Mouse (Mus musculus): Measurements from ENCODE around the gene Sirt4. TPM values are rescaled to one million over a fixed set of nuclear protein-coding genes. Genes with fewer than 3 reads are reported as not detected.
"Not testable (repeated sequence)": the region's sequence is repeated elsewhere in the genome, so short reads cannot be mapped to it uniquely, and the experiment has no call there.

Gene Sirt4
- polyA plus RNA-seq, 1 experiment from 2014 or later = 6.5 TPM

GRCm38 (mm10) chr5:115509321-115509761 is 24.8 kb upstream of the Sirt4 start:
- no peaks in the 10 kb centered on the region for H3K9me3 ChIP-seq (replicated peaks; ENCODE audit: control insufficient read depth, low read length)
- peak overlapping the region; percentile 56 for H3K27ac ChIP-seq (ENCODE audit: low read length)
- H3K9ac ChIP-seq (ENCODE audit: low read depth, low read length) = 0 out of 2 replicates have a peak overlapping the region, but pooled peaks have one; percentile 7
- H3K36me3 ChIP-seq (ENCODE audit: control insufficient read depth, insufficient read depth) = no peaks in the 10 kb centered on the region
- no peak for ATAC-seq (ENCODE audit: low read depth)
- peak overlapping the region; percentile 26; the same call in 1 of the 2 replicates for H3K4me3 ChIP-seq (ENCODE audit: low read depth, low read length)
- peaks cover 47% of the 10 kb centered on the region for H3K4me1 ChIP-seq (ENCODE audit: control insufficient read depth, low read depth, low read length)
- 17% methylated on average over 15 of the region's 15 CpGs for WGBS (ENCODE audit: insufficient replicate concordance)
- H3K4me2 ChIP-seq (ENCODE audit: low read depth, low read length) = peak overlapping the region; percentile 97
- no peaks in the 10 kb centered on the region for H3K27me3 ChIP-seq (ENCODE audit: control insufficient read depth, insufficient read depth, low read depth, low read length)

- H3K27ac ChIP-seq (ENCODE audit: low read length) = no peak overlapping the region
- no peak for ATAC-seq (ENCODE audit: low read depth)
- H3K4me1 ChIP-seq (ENCODE audit: control insufficient read depth, low read depth, low read length) = peaks cover 42% of the 10 kb centered on the region
- H3K36me3 ChIP-seq (ENCODE audit: control insufficient read depth, insufficient read depth) = no peaks in the 10 kb centered on the region
- peak overlapping the region; percentile 77 for H3K4me3 ChIP-seq (ENCODE audit: low read depth, low read length)
- no peaks in the 10 kb centered on the region for H3K9me3 ChIP-seq (replicated peaks; ENCODE audit: control insufficient read depth, low read length)
- H3K4me2 ChIP-seq (ENCODE audit: low read depth, low read length) = peak overlapping the region; percentile 97
- WGBS (ENCODE audit: insufficient replicate concordance) = 44% methylated on average over 10 of the region's 10 CpGs
- no peaks in the 10 kb centered on the region for H3K27me3 ChIP-seq (ENCODE audit: control insufficient read depth, insufficient read depth, low read depth, low read length)
- peak overlapping the region; percentile 3; the same call in 1 of the 2 replicates for H3K9ac ChIP-seq (ENCODE audit: low read depth, low read length)
Observed at GRCm38 (mm10) chr5:115508859-115509147, 24.3 kb upstream of the Sirt4 start.

GRCm38 (mm10) chr5:115507981-115508858 is 23.7 kb upstream of the Sirt4 start:
- H3K36me3 ChIP-seq (ENCODE audit: control insufficient read depth, insufficient read depth) = no peaks in the 10 kb centered on the region
- no peak overlapping the region for H3K27ac ChIP-seq (ENCODE audit: low read length)
- H3K9ac ChIP-seq (ENCODE audit: low read depth, low read length) = peak overlapping the region; percentile 84
- no peaks in the 10 kb centered on the region for H3K9me3 ChIP-seq (replicated peaks; ENCODE audit: control insufficient read depth, low read length)
- ATAC-seq (ENCODE audit: low read depth) = no peak
- H3K4me3 ChIP-seq (ENCODE audit: low read depth, low read length) = peak overlapping the region; percentile 77
- peak overlapping the region; percentile 97 for H3K4me2 ChIP-seq (ENCODE audit: low read depth, low read length)
- peaks cover 41% of the 10 kb centered on the region for H3K4me1 ChIP-seq (ENCODE audit: control insufficient read depth, low read depth, low read length)
- no peaks in the 10 kb centered on the region for H3K27me3 ChIP-seq (ENCODE audit: control insufficient read depth, insufficient read depth, low read depth, low read length)
- 49% methylated on average over 18 of the region's 18 CpGs for WGBS (ENCODE audit: insufficient replicate concordance)

- ATAC-seq (ENCODE audit: low read depth) = no peak
- H3K27ac ChIP-seq (ENCODE audit: low read length) = peak overlapping the region; percentile 14; the same call in 1 of the 2 replicates
- H3K9ac ChIP-seq (ENCODE audit: low read depth, low read length) = peak overlapping the region; percentile 84
- peak overlapping the region; percentile 77 for H3K4me3 ChIP-seq (ENCODE audit: low read depth, low read length)
- H3K4me1 ChIP-seq (ENCODE audit: control insufficient read depth, low read depth, low read length) = peaks cover 41% of the 10 kb centered on the region
- no peaks in the 10 kb centered on the region for H3K9me3 ChIP-seq (replicated peaks; ENCODE audit: control insufficient read depth, low read length)
- WGBS (ENCODE audit: insufficient replicate concordance) = 13% methylated on average over 12 of the region's 12 CpGs
- H3K36me3 ChIP-seq (ENCODE audit: control insufficient read depth, insufficient read depth) = no peaks in the 10 kb centered on the region
- H3K27me3 ChIP-seq (ENCODE audit: control insufficient read depth, insufficient read depth, low read depth, low read length) = no peaks in the 10 kb centered on the region
- H3K4me2 ChIP-seq (ENCODE audit: low read depth, low read length) = peak overlapping the region; percentile 97
Observed at GRCm38 (mm10) chr5:115507267-115507980, 22.9 kb upstream of the Sirt4 start.

- WGBS (ENCODE audit: insufficient replicate concordance) = under 1% methylated on average over 73 of the region's 74 CpGs
- H3K4me1 ChIP-seq (ENCODE audit: control insufficient read depth, low read depth, low read length) = peaks cover 41% of the 10 kb centered on the region
- peak within 1 kb of the TSS; percentile 84 for H3K9ac ChIP-seq (ENCODE audit: low read depth, low read length)
- peak within 1 kb of the TSS; percentile 33; the same call in 1 of the 2 replicates for H3K27ac ChIP-seq (ENCODE audit: low read length)
- no peaks in the 10 kb centered on the region for H3K36me3 ChIP-seq (ENCODE audit: control insufficient read depth, insufficient read depth)
- peak within 1 kb of the TSS; percentile 97 for H3K4me2 ChIP-seq (ENCODE audit: low read depth, low read length)
- peak within 1 kb of the TSS; percentile 77 for H3K4me3 ChIP-seq (ENCODE audit: low read depth, low read length)
- no peaks in the 10 kb centered on the region for H3K27me3 ChIP-seq (ENCODE audit: control insufficient read depth, insufficient read depth, low read depth, low read length)
- peak; percentile 85 for ATAC-seq (ENCODE audit: low read depth)
- no peaks in the 10 kb centered on the region for H3K9me3 ChIP-seq (replicated peaks; ENCODE audit: control insufficient read depth, low read length)
Observed at GRCm38 (mm10) chr5:115506454-115507201, 22.1 kb upstream of the Sirt4 start, which contains the start of gene Pxn. TSS of gene Pxn (plus strand) at chr5:115506676.

GRCm38 (mm10) chr5:115505617-115506016 is 21.1 kb upstream of the Sirt4 start:
- H3K36me3 ChIP-seq (ENCODE audit: control insufficient read depth, insufficient read depth); H3K4me3 ChIP-seq (ENCODE audit: low read depth, low read length); H3K4me2 ChIP-seq (ENCODE audit: low read depth, low read length); ATAC-seq (ENCODE audit: low read depth); H3K9ac ChIP-seq (ENCODE audit: low read depth, low read length); H3K27me3 ChIP-seq (ENCODE audit: control insufficient read depth, insufficient read depth, low read depth, low read length); H3K27ac ChIP-seq (ENCODE audit: low read length); H3K9me3 ChIP-seq (replicated peaks; ENCODE audit: control insufficient read depth, low read length): not testable (repeated sequence)
- 62% methylated on average over 4 of the region's 4 CpGs for WGBS (ENCODE audit: insufficient replicate concordance)
- peaks cover 39% of the 10 kb centered on the region for H3K4me1 ChIP-seq (ENCODE audit: control insufficient read depth, low read depth, low read length)

- no peak for ATAC-seq (ENCODE audit: low read depth)
- 47% methylated on average over 12 of the region's 12 CpGs for WGBS (ENCODE audit: insufficient replicate concordance)
- Histone ChIP-seq H3K36me3 (ENCODE audit: control insufficient read depth, insufficient read depth) (no peaks in the 10 kb centered on the region), H3K9ac (ENCODE audit: low read depth, low read length) (no peak overlapping the region), H3K27ac (ENCODE audit: low read length) (no peak overlapping the region), H3K9me3 (replicated peaks; ENCODE audit: control insufficient read depth, low read length) (no peaks in the 10 kb centered on the region), H3K4me3 (ENCODE audit: low read depth, low read length) (no peak overlapping the region), H3K4me1 (ENCODE audit: control insufficient read depth, low read depth, low read length) (peaks cover 17% of the 10 kb centered on the region), H3K27me3 (ENCODE audit: control insufficient read depth, insufficient read depth, low read depth, low read length) (no peaks in the 10 kb centered on the region), H3K4me2 (ENCODE audit: low read depth, low read length) (no peak overlapping the region)
Observed at GRCm38 (mm10) chr5:115503035-115503434, 18.5 kb upstream of the Sirt4 start.

- Histone ChIP-seq H3K27me3 (ENCODE audit: control insufficient read depth, insufficient read depth, low read depth, low read length) (no peaks in the 10 kb centered on the region), H3K36me3 (ENCODE audit: control insufficient read depth, insufficient read depth) (no peaks in the 10 kb centered on the region), H3K27ac (ENCODE audit: low read length) (peak overlapping the region; percentile 67), H3K4me3 (ENCODE audit: low read depth, low read length) (no peak overlapping the region), H3K4me2 (ENCODE audit: low read depth, low read length) (no peak overlapping the region), H3K9me3 (replicated peaks; ENCODE audit: control insufficient read depth, low read length) (no peaks in the 10 kb centered on the region), H3K9ac (ENCODE audit: low read depth, low read length) (no peak overlapping the region), H3K4me1 (ENCODE audit: control insufficient read depth, low read depth, low read length) (peaks cover 3% of the 10 kb centered on the region)
- ATAC-seq (ENCODE audit: low read depth) = peak; percentile 43
- 60% methylated on average over 12 of the region's 12 CpGs for WGBS (ENCODE audit: insufficient replicate concordance)
Observed at GRCm38 (mm10) chr5:115500383-115500935, 15.9 kb upstream of the Sirt4 start.

Data from liver, embryonic 16.5 days (tissue).